ENCODE assay signal across 20 mouse cellular contexts in genomic region chr4:140695675-140696585, GRCm38 (mm10). TPM values are rescaled to one million over a fixed set of nuclear protein-coding genes. Genes with fewer than 3 reads are reported as not detected.
DNase-seq lines count a peak whose midpoint lies in the region; ATAC-seq and TF ChIP-seq lines count a peak whose summit lies in the region.
"Had no signal": no experiment of that assay in that cellular context is flagged by ENCODE, and none has a peak within 500 bp of the region (broad histone marks: within the 10 kb centered on the region; RNA-seq: fewer than 3 reads in every experiment).

No protein-coding gene starts in this region.

- no peak overlapping the region for H3ac ChIP-seq in C2C12 (ENCODE audit: control insufficient read depth, insufficient read length, low read depth)

- ATAC-seq in hematopoietic stem cell, adult 5-6 weeks (replicated peaks in 1 of 2; ENCODE audit: insufficient read depth in 1 of 2, low FRiP score in 2 of 2, low TSS enrichment in 1 of 2, low read depth in 1 of 2, poor library complexity in 2 of 2, severe bottlenecking in 2 of 2), result peak; percentile 31 to 40; a peak in 3 of 4 replicates
- peak; percentile 36 for ATAC-seq in liver, postnatal 0 days
- no peak for ATAC-seq in midbrain, embryonic 15.5 days (replicated peaks)
- ATAC-seq: CD4-positive, CD25-positive, alpha-beta regulatory T cell, adult 4 months had no signal

- peak overlapping the region; percentile 88 for H3K27ac ChIP-seq in MEL (ENCODE audit: control insufficient read depth, low read depth, low read length)
- peak overlapping the region; percentile 70 for H3K27ac ChIP-seq in liver, postnatal 0 days (ENCODE audit: low read depth)
- H3K27ac ChIP-seq in midbrain, embryonic 15.5 days, result no peak overlapping the region
- H3K27ac ChIP-seq: embryonic facial prominence, embryonic 10.5 days; limb, embryonic 13.5 days had no signal

- TF ChIP-seq CTCF in C2C12 (IDR thresholded peaks at IDR 0.05; ENCODE audit: control insufficient read depth, insufficient read depth, insufficient read length), result no peak
- no peak; a peak in 1 of 6 replicates for TF ChIP-seq CTCF in MEL (IDR thresholded peaks at IDR 0.05 in 2 of 3, conservative IDR thresholded peaks at IDR 0.05 in 1 of 3; ENCODE audit: control insufficient read depth in 1 of 3, insufficient read depth in 1 of 3, low read depth in 2 of 3, low read length in 3 of 3, poor library complexity in 1 of 3, severe bottlenecking in 1 of 3)
- no peak for TF ChIP-seq CTCF in liver, postnatal 0 days (IDR thresholded peaks at IDR 0.05; ENCODE audit: low read depth)

- WGBS in liver, postnatal 0 days (ENCODE audit: insufficient replicate concordance), result 46% methylated on average over 13 of the region's 14 CpGs
- WGBS in midbrain, embryonic 15.5 days, result 79% methylated on average over 13 of the region's 14 CpGs

- H3K4me2 ChIP-seq in liver, postnatal 0 days (ENCODE audit: low read depth, low read length), result peak overlapping the region; percentile 62
- no peak overlapping the region for H3K4me2 ChIP-seq in midbrain, embryonic 15.5 days
- H3K4me2 ChIP-seq: limb, embryonic 13.5 days had no signal

- H3K36me3 ChIP-seq in C2C12 (ENCODE audit: control insufficient read depth, insufficient read depth), result no peaks in the 10 kb centered on the region
- H3K36me3 ChIP-seq in MEL (ENCODE audit: control insufficient read depth in 1 of 2, insufficient read depth in 2 of 2, low read length in 2 of 2), result peaks cover 0 to 36% of the 10 kb centered on the region in 2 experiments; a peak in 2 of 4 replicates
- no peaks in the 10 kb centered on the region for H3K36me3 ChIP-seq in liver, postnatal 0 days (replicated peaks; ENCODE audit: insufficient read depth, low read length)
- no peaks in the 10 kb centered on the region for H3K36me3 ChIP-seq in midbrain, embryonic 15.5 days (replicated peaks)
- H3K36me3 ChIP-seq: embryonic facial prominence, embryonic 10.5 days; limb, embryonic 13.5 days had no signal

- no peaks in the 10 kb centered on the region for H3K27me3 ChIP-seq in C2C12 (ENCODE audit: control insufficient read depth, insufficient read depth, insufficient read length)
- H3K27me3 ChIP-seq in MEL (ENCODE audit: control insufficient read depth in 1 of 2, insufficient read depth in 2 of 2, low read length in 2 of 2), result no peaks in the 10 kb centered on the region
- H3K27me3 ChIP-seq in liver, postnatal 0 days (ENCODE audit: insufficient read depth, low read length), result no peaks in the 10 kb centered on the region
- H3K27me3 ChIP-seq in midbrain, embryonic 15.5 days (replicated peaks), result peaks cover 25% of the 10 kb centered on the region

- TF ChIP-seq RAD21 in MEL (IDR thresholded peaks at IDR 0.05; ENCODE audit: low read depth, low read length), result no peak

- no peak for TF ChIP-seq POLR2A in MEL (IDR thresholded peaks at IDR 0.05; ENCODE audit: control insufficient read depth in 1 of 2, insufficient read depth in 1 of 2, low read depth in 1 of 2, low read length in 2 of 2, poor library complexity in 1 of 2)

- no peak overlapping the region for H3K4me3 ChIP-seq in C2C12 (ENCODE audit: insufficient read depth, poor library complexity, severe bottlenecking)
- peak overlapping the region; percentile 43 to 47 for H3K4me3 ChIP-seq in MEL (ENCODE audit: control insufficient read depth in 1 of 2, insufficient read depth in 1 of 2, low read depth in 2 of 2, low read length in 2 of 2)
- peak overlapping the region; percentile 24; the same call in 1 of the 2 replicates for H3K4me3 ChIP-seq in liver, postnatal 0 days (ENCODE audit: low read depth, low read length)
- no peak overlapping the region for H3K4me3 ChIP-seq in midbrain, embryonic 15.5 days
- H3K4me3 ChIP-seq: embryonic facial prominence, embryonic 10.5 days; limb, embryonic 13.5 days had no signal

- TF ChIP-seq EP300 in MEL (IDR thresholded peaks at IDR 0.05; ENCODE audit: low read depth in 1 of 2, low read length in 2 of 2), result peak; percentile 27 to 62; a peak in 3 of 4 replicates
- TF ChIP-seq EP300 in liver, postnatal 0 days (IDR thresholded peaks at IDR 0.05; ENCODE audit: low read depth), result peak; percentile 84

- H3K79me3 ChIP-seq in C2C12 (ENCODE audit: low read depth), result no peaks in the 10 kb centered on the region

- no peaks in the 10 kb centered on the region for H3K79me2 ChIP-seq in C2C12 (ENCODE audit: control insufficient read depth, insufficient read depth)
- peaks cover 11% of the 10 kb centered on the region; the same call in 1 of the 2 replicates for H3K79me2 ChIP-seq in MEL (ENCODE audit: control insufficient read depth, insufficient read depth, low read length, poor library complexity)

- peak overlapping the region; percentile 65 for H3K9ac ChIP-seq in MEL (ENCODE audit: control insufficient read depth, low read depth, low read length, poor library complexity, severe bottlenecking)
- peak overlapping the region; percentile 9; the same call in 1 of the 2 replicates for H3K9ac ChIP-seq in liver, postnatal 0 days (replicated peaks)
- no peak overlapping the region for H3K9ac ChIP-seq in midbrain, embryonic 15.5 days
- H3K9ac ChIP-seq: limb, embryonic 13.5 days had no signal

- no peaks in the 10 kb centered on the region for H3K9me3 ChIP-seq in MEL (replicated peaks; ENCODE audit: insufficient read depth, low read length)
- no peaks in the 10 kb centered on the region for H3K9me3 ChIP-seq in liver, postnatal 0 days (ENCODE audit: low read length)
- no peaks in the 10 kb centered on the region for H3K9me3 ChIP-seq in midbrain, embryonic 15.5 days
- H3K9me3 ChIP-seq: embryonic facial prominence, embryonic 10.5 days; limb, embryonic 13.5 days had no signal

- peak; percentile 78 for DNase-seq in MEL (ENCODE audit: low read depth, low spot score)
- peak; percentile 47 for DNase-seq in liver, postnatal 0 days
- DNase-seq in layer of hippocampus, postnatal 25 days (ENCODE audit: extremely low spot score in 1 of 2, low spot score in 1 of 2), result no peak
- DNase-seq in kidney, postnatal 25 days, result no peak
- DNase-seq: cerebellum, adult 9-10 months; gastrocnemius, postnatal 10 days; heart, adult 18-20 months; kidney, adult 8-10 months; kidney, postnatal 36 days; layer of hippocampus, adult 9-11 months; thymus, adult 18-20 months had no signal

- peaks cover 12 to 47% of the 10 kb centered on the region in 2 experiments for H3K4me1 ChIP-seq in MEL (ENCODE audit: control insufficient read depth in 1 of 2, insufficient read depth in 2 of 2, low read length in 2 of 2)
- peaks cover 30% of the 10 kb centered on the region for H3K4me1 ChIP-seq in liver, postnatal 0 days (ENCODE audit: insufficient read depth)
- H3K4me1 ChIP-seq in midbrain, embryonic 15.5 days, result peaks cover 18% of the 10 kb centered on the region

TF ChIP-seq in C2C12, 6 proteins besides CTCF, POLR2A, EP300 and RAD21:
- no peak for TF ChIP-seq CEBPB (IDR thresholded peaks at IDR 0.05; ENCODE audit: low read depth)
- TF ChIP-seq MYOD1 (IDR thresholded peaks at IDR 0.05; ENCODE audit: control insufficient read depth, insufficient read length, low read depth), result peak; percentile 64
- TF ChIP-seq USF1 (IDR thresholded peaks at IDR 0.05; ENCODE audit: low read depth), result peak; percentile 18
- no peak for TF ChIP-seq MYOG (IDR thresholded peaks at IDR 0.05; ENCODE audit: control insufficient read depth, extremely low read depth, insufficient read length)
- peak; percentile 9 for TF ChIP-seq MAX (IDR thresholded peaks at IDR 0.05)

TF ChIP-seq in MEL, 35 proteins besides CTCF, POLR2A, EP300 and RAD21 (continues in another document):
- TF ChIP-seq E2F4 (IDR thresholded peaks at IDR 0.05; ENCODE audit: borderline replicate concordance, low read depth, low read length), result no peak
- peak; percentile 40 for TF ChIP-seq SIN3A (IDR thresholded peaks at IDR 0.05; ENCODE audit: low read length)
- 0 out of 2 replicates have a peak, but pooled peaks have one; percentile 32 for TF ChIP-seq MAFK (IDR thresholded peaks at IDR 0.05; ENCODE audit: borderline replicate concordance, low read depth, low read length)
- no peak for TF ChIP-seq MEF2A (IDR thresholded peaks at IDR 0.05; ENCODE audit: extremely low read depth, insufficient replicate concordance, low read depth, low read length, poor library complexity, severe bottlenecking)
- TF ChIP-seq MYB (IDR thresholded peaks at IDR 0.05; ENCODE audit: low read depth, low read length), result no peak
- TF ChIP-seq BHLHE40 (IDR thresholded peaks at IDR 0.05; ENCODE audit: borderline replicate concordance, low read depth, low read length), result no peak
- TF ChIP-seq JUND (IDR thresholded peaks at IDR 0.05; ENCODE audit: low read depth, low read length), result no peak
- TF ChIP-seq MXI1 (IDR thresholded peaks at IDR 0.05; ENCODE audit: low read depth, low read length), result peak; percentile 54
- no peak for TF ChIP-seq UBTF (IDR thresholded peaks at IDR 0.05; ENCODE audit: borderline replicate concordance, insufficient read depth, low read depth, low read length)

RNA-seq across cellular contexts. Expression of gene Rcc2, which starts 4.4 kb away (rescaled TPM):
- 213 TPM for polyA plus RNA-seq in C2C12 (2012; fragmentation: generic; extraction: Trizol)
- total RNA-seq in MEL (2012; rRNA removed), result 267 and 270 TPM in 2 replicates
- polyA plus RNA-seq in MEL (2012; ENCODE audit: insufficient read depth in 1 of 2, insufficient read length in 2 of 2, low read depth in 1 of 2, low replicate concordance in 2 of 2, missing spikeins in 1 of 2), result 100 to 1,000 TPM; 254 to 427 TPM
- total RNA-seq in hematopoietic stem cell, adult 5-6 weeks (2017), result 128 and 156 TPM in 2 replicates
- 15.1 TPM in 2 replicates for polyA plus RNA-seq in liver, postnatal 0 days (2015; fragmentation: Nextera tagmentation; extraction: Ambion mirVana)
- 10 to 100 TPM; 87.9 to 88.8 TPM for total RNA-seq in layer of hippocampus, postnatal 25 days (2021)
- 28.1 and 34.9 TPM in 2 replicates for polyA plus RNA-seq in midbrain, embryonic 15.5 days (2015; fragmentation: Nextera tagmentation; extraction: Ambion mirVana)

RNA-seq across cellular contexts. Expression of gene Arhgef10l, which starts 30.1 kb away (rescaled TPM):
- polyA plus RNA-seq in C2C12 (2012; fragmentation: generic; extraction: Trizol) (27.8 TPM), MEL (2012; ENCODE audit: insufficient read depth in 1 of 2, insufficient read length in 2 of 2, low read depth in 1 of 2, low replicate concordance in 2 of 2, missing spikeins in 1 of 2) (10 to 100 TPM in 1 of 2 experiments, not detected in 1; 26.0 TPM)
- 10.2 and 16.9 TPM in 2 replicates for total RNA-seq in MEL (2012; rRNA removed)
- total RNA-seq in hematopoietic stem cell, adult 5-6 weeks (2017), result 5.4 and 8.2 TPM in 2 replicates
- polyA plus RNA-seq in liver, postnatal 0 days (2015; fragmentation: Nextera tagmentation; extraction: Ambion mirVana), result 6.3 and 7.6 TPM in 2 replicates
- total RNA-seq in layer of hippocampus, postnatal 25 days (2021), result 10 to 100 TPM; 43.4 to 46.6 TPM
- 30.7 and 31.5 TPM in 2 replicates for polyA plus RNA-seq in midbrain, embryonic 15.5 days (2015; fragmentation: Nextera tagmentation; extraction: Ambion mirVana)

RNA-seq across cellular contexts. Expression of gene Padi6, which starts 46.5 kb away (rescaled TPM):
- polyA plus RNA-seq in C2C12 (2012; fragmentation: generic; extraction: Trizol) (not detected), MEL (2012; ENCODE audit: insufficient read depth in 1 of 2, insufficient read length in 2 of 2, low read depth in 1 of 2, low replicate concordance in 2 of 2, missing spikeins in 1 of 2) (not detected)
- total RNA-seq in MEL (2012; rRNA removed), result not detected in 2 replicates
- total RNA-seq in hematopoietic stem cell, adult 5-6 weeks (2017), result not detected in 2 replicates
- polyA plus RNA-seq in liver, postnatal 0 days (2015; fragmentation: Nextera tagmentation; extraction: Ambion mirVana), result not detected in 2 replicates
- not detected for total RNA-seq in layer of hippocampus, postnatal 25 days (2021)
- polyA plus RNA-seq in midbrain, embryonic 15.5 days (2015; fragmentation: Nextera tagmentation; extraction: Ambion mirVana), result 0.12 TPM in 1 of 2 replicates, not detected in the other
- total RNA-seq: gastrocnemius, postnatal 10 days; heart, adult 18-20 months had no signal
- polyA plus RNA-seq: CD4-positive, CD25-positive, alpha-beta regulatory T cell, adult 4 months; embryonic facial prominence, embryonic 10.5 days; hindbrain, embryonic 11.5 days; limb, embryonic 13.5 days; lung, embryonic 16.5 days; stomach, embryonic 14.5 days had no signal

Comparison
In these comparisons a context has a peak if more than half of its experiments do, and no peak if none do; other contexts are left out.
1. H3K4me3 ChIP-seq: peak in MEL (2 of 2) and liver, postnatal 0 days (single experiment); none in C2C12 (single experiment) and midbrain, embryonic 15.5 days (single experiment).
2. DNase-seq: peak in MEL (single experiment) and liver, postnatal 0 days (single experiment); none in layer of hippocampus, postnatal 25 days (0 of 2) and kidney, postnatal 25 days (0 of 2).